Mouse (Mus musculus) midbrain, embryonic 16.5 days (tissue): ENCODE data around the gene Usp36. TPM values are rescaled to one million over a fixed set of nuclear protein-coding genes. Genes with fewer than 3 reads are reported as not detected.

Experiments
- ATAC-seq: fragments of 200-750 bp; cut with Nextera tagmentation; 2 replicates; pipeline ENCODE4 v1.8.0; 2017; ENCODE audit warnings: moderate TSS enrichment
- H3K27ac ChIP-seq: fragments of 300-500 bp; sonication (generic); 2 replicates; pipeline ENCODE4 v1.5.1; 2014; ENCODE audit warnings: mild to moderate bottlenecking, low read length, mixed read lengths
- H3K27me3 ChIP-seq: fragments of 300-500 bp; sonication (generic); 2 replicates; pipeline ENCODE4 v1.6.1; 2014; ENCODE audit warnings: low read depth, low read length, mixed read lengths; ENCODE audit not compliant: control insufficient read depth, insufficient read depth
- H3K36me3 ChIP-seq: fragments of 300-500 bp; sonication (generic); 2 replicates; pipeline ENCODE4 v1.6.1; 2014; ENCODE audit warnings: mild to moderate bottlenecking, low read length, moderate library complexity, mixed read lengths; ENCODE audit not compliant: control insufficient read depth, insufficient read depth
- H3K4me1 ChIP-seq: fragments of 300-500 bp; sonication (generic); 2 replicates; pipeline ENCODE4 v1.6.1; 2014; ENCODE audit warnings: mild to moderate bottlenecking, low read length, mixed read lengths; ENCODE audit not compliant: control insufficient read depth, insufficient read depth
- H3K4me2 ChIP-seq: fragments of 300-500 bp; sonication (generic); 2 replicates; pipeline ENCODE4 v1.6.1; 2014; ENCODE audit warnings: mild to moderate bottlenecking, low read length, mixed read lengths
- H3K4me3 ChIP-seq: fragments of 300-500 bp; sonication (generic); 2 replicates; pipeline ENCODE4 v1.5.1; 2014; ENCODE audit warnings: low read depth, mild to moderate bottlenecking, low read length, moderate library complexity, mixed read lengths
- H3K9ac ChIP-seq: fragments of 300-500 bp; sonication (generic); 2 replicates; pipeline ENCODE4 v1.6.1; 2014; ENCODE audit warnings: low read depth, low read length, mixed read lengths
- H3K9me3 ChIP-seq: fragments of 300-500 bp; sonication (generic); replicated peaks from 2 replicates; pipeline ENCODE4 v1.6.1; 2014; ENCODE audit warnings: mild to moderate bottlenecking, low read length, mixed read lengths; ENCODE audit not compliant: control insufficient read depth, poor library complexity, severe bottlenecking
- WGBS: fragments of 180-500 bp; shearing (Covaris S2); extraction: QIAGEN DNeasy Blood & Tissue Kit; methylation state at CpG from one replicate; pipeline ENCODE4 v1.1.7; 2014; 5-methylcytosine and 5-hydroxymethylcytosine counted together
- polyA plus RNA-seq: library from polyadenylated mRNA; unstranded; fragments of >200 nt; fragmentation: Nextera tagmentation; extraction: Ambion mirVana; gene quantifications from 2 replicates; pipeline ENCODE4 v1.2.1, GENCODE M21; 2015

Usp36 gene
- polyA plus RNA-seq, 1 experiment from 2014 or later: 17.7 TPM

- 67% methylated on average over 7 of the region's 7 CpGs for WGBS
- no peak for ATAC-seq
Measured at GRCm38 (mm10) chr11:118212636-118213112, 77.4 kb downstream of the Usp36 start.

GRCm38 (mm10) chr11:118211749-118212635 lies 78.1 kb downstream of the Usp36 start:
- peaks cover 26% of the 10 kb centered on the region for H3K4me1 ChIP-seq
- no peak for ATAC-seq
- WGBS: 34% methylated on average over 10 of the region's 10 CpGs

More at GRCm38 (mm10) chr11:118212636-118213112, 77.4 kb downstream of the Usp36 start:
- Histone ChIP-seq H3K27me3 (no peaks in the 10 kb centered on the region), H3K36me3 (no peaks in the 10 kb centered on the region), H3K4me2 (no peak overlapping the region), H3K27ac (no peak overlapping the region), H3K4me1 (peaks cover 26% of the 10 kb centered on the region), H3K9ac (no peak overlapping the region), H3K4me3 (no peak overlapping the region), H3K9me3 (no peaks in the 10 kb centered on the region)

GRCm38 (mm10) chr11:118210962-118211361 lies 79.1 kb downstream of the Usp36 start:
- Histone ChIP-seq H3K27ac (no peak overlapping the region), H3K4me1 (peaks cover 26% of the 10 kb centered on the region), H3K27me3 (no peaks in the 10 kb centered on the region), H3K36me3 (no peaks in the 10 kb centered on the region), H3K4me3 (no peak overlapping the region), H3K9ac (no peak overlapping the region), H3K4me2 (no peak overlapping the region), H3K9me3 (no peaks in the 10 kb centered on the region)
- WGBS: 90% methylated on average over 5 of the region's 5 CpGs
- ATAC-seq: no peak

More at GRCm38 (mm10) chr11:118211749-118212635, 78.1 kb downstream of the Usp36 start:
- Histone ChIP-seq H3K27ac (no peak overlapping the region), H3K9me3 (no peaks in the 10 kb centered on the region), H3K4me2 (no peak overlapping the region), H3K27me3 (no peaks in the 10 kb centered on the region), H3K9ac (no peak overlapping the region), H3K4me3 (no peak overlapping the region), H3K36me3 (no peaks in the 10 kb centered on the region)

- H3K27ac ChIP-seq: no peak overlapping the region
- no peaks in the 10 kb centered on the region for H3K36me3 ChIP-seq
- no peak for ATAC-seq
- no peaks in the 10 kb centered on the region for H3K9me3 ChIP-seq
- no peaks in the 10 kb centered on the region for H3K27me3 ChIP-seq
- 73% methylated on average over 4 of the region's 4 CpGs for WGBS
- no peak overlapping the region for H3K4me3 ChIP-seq
- H3K9ac ChIP-seq: no peak overlapping the region
- H3K4me2 ChIP-seq: no peak overlapping the region
- H3K4me1 ChIP-seq: peaks cover 26% of the 10 kb centered on the region
Measured at GRCm38 (mm10) chr11:118210116-118210515, 79.9 kb downstream of the Usp36 start.

Other genes starting within 250 kb of the Usp36 start
- 0.20 and 0.35 TPM in 2 replicates for gene Dnah17, start 159.6 kb downstream of the Usp36 start, polyA plus RNA-seq
- gene Cyth1, start 41.7 kb downstream of the Usp36 start, polyA plus RNA-seq: 25.1 and 26.7 TPM in 2 replicates
- 0.10 and 0.15 TPM in 2 replicates for gene Cep295nl, start 52.3 kb upstream of the Usp36 start, polyA plus RNA-seq
- 83.6 and 98.8 TPM in 2 replicates for gene Timp2, start 65.5 kb upstream of the Usp36 start, polyA plus RNA-seq
- 3.8 and 4.4 TPM in 2 replicates for gene Lgals3bp, start 111.8 kb upstream of the Usp36 start, polyA plus RNA-seq
- gene Cant1, start 128.8 kb upstream of the Usp36 start, polyA plus RNA-seq: 24.9 and 27.8 TPM in 2 replicates
- gene C1qtnf1, start 138.0 kb upstream of the Usp36 start, polyA plus RNA-seq: 4.1 and 4.2 TPM in 2 replicates
- 5.5 and 5.9 TPM in 2 replicates for gene Engase, start 186.6 kb upstream of the Usp36 start, polyA plus RNA-seq